Mouse (Mus musculus) small intestine, adult 2 months (tissue): ENCODE results near the gene Picalm.

ENCODE experiments used
- CTCF ChIP-seq: fragments of 200-500 bp; IDR thresholded peaks from 2 replicates; pipeline ENCODE4 v1.5.1; 2012; ENCODE audit warnings: low read depth, mild to moderate bottlenecking, control low read depth, inconsistent platforms, low read length, moderate library complexity, mixed read lengths; ENCODE audit not compliant: insufficient replicate concordance, insufficient read length; ENCODE audit errors: extremely low read depth
- POLR2A ChIP-seq: fragments of 200-500 bp; IDR thresholded peaks from 2 replicates; pipeline ENCODE4 v1.6.1; 2012; ENCODE audit warnings: low read depth, mild to moderate bottlenecking, control low read depth, inconsistent platforms, low read length, moderate library complexity

DNA sequence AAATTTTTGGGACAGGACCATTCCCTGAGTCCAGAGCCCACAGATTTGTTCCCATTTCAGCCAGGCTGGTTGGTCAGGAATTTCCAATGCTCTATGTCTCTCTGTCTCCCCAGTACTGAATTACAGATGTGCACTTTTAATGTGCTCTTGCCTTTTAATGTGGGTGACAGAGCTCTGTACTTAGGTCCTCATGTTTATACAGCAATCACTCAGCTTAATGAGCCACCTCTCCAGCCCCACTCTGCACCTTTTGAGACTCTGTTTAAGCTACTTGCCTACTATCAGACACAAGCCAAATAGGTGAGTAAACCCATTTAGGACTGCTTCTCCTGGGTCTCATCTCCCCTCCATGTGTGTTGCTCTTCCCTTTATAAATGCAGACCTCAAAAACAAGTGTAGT is 43.2 kb upstream of the Picalm start:
- TF ChIP-seq CTCF (no peak), POLR2A (no peak)
